Mouse (Mus musculus) C2C12 (cell line): Measurements from ENCODE around the gene Clmp.

Source experiments
- CEBPB ChIP-seq: IDR thresholded peaks from one replicate; pipeline ENCODE4 v1.6.1; 2011; ENCODE audit warnings: low read depth, mild to moderate bottlenecking, control low read depth, moderate library complexity
- CTCF ChIP-seq: IDR thresholded peaks from one replicate; pipeline ENCODE4 v1.5.1; 2011; ENCODE audit not compliant: control insufficient read depth, insufficient read depth, insufficient read length
- FOSL1 ChIP-seq: IDR thresholded peaks from one replicate; pipeline ENCODE4 v1.8.0; 2011; ENCODE audit warnings: mild to moderate bottlenecking, low read length; ENCODE audit not compliant: poor library complexity, insufficient read depth, severe bottlenecking
- MAX ChIP-seq: IDR thresholded peaks from one replicate; pipeline ENCODE4 v1.6.1; 2011; ENCODE audit warnings: mild to moderate bottlenecking, control low read depth
- MYOD1 ChIP-seq: IDR thresholded peaks from one replicate; pipeline ENCODE4 v1.6.1; 2011; ENCODE audit warnings: low read depth; ENCODE audit not compliant: control insufficient read depth, insufficient read length
- MYOG ChIP-seq: IDR thresholded peaks from one replicate; pipeline ENCODE4 v1.6.1; 2011; ENCODE audit not compliant: control insufficient read depth, insufficient read length; ENCODE audit errors: extremely low read depth
- USF1 ChIP-seq: IDR thresholded peaks from one replicate; pipeline ENCODE4 v1.6.1; 2011; ENCODE audit warnings: low read depth, mild to moderate bottlenecking, control low read depth, moderate library complexity

GRCm38 (mm10) chr9:40709991-40710390, 24.2 kb downstream of the Clmp start:
- TF ChIP-seq MAX (no peak), CTCF (no peak), MYOD1 (no peak), FOSL1 (no peak), CEBPB (no peak), USF1 (no peak), MYOG (no peak)
